Mouse (Mus musculus): Measurements from ENCODE around the gene Usp2.

The Usp2 gene

DNA sequence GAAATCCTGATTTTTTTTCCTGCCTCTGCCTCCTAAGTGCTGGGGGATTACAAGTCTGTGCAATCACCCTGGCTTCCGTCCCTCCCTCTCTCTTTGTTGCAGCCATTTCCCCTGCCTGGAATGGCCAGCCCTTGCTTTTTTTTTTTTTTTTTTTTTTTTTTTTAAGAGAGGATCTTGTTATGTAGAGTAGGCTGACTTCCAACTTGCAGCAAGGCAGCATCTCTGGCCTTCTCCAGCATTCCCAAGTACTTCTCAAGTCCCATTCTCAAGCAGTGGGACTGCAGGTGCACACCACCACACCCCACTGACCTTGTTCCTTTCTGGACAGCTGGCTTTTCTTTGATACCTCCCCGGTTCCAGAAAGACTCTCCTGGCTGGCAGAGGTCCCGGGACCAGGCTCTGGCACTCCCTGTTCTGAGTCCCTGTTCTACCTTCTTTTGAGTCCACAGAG, 60.6 kb downstream of the Usp2 start:
- DNase-seq: no peak

DNA sequence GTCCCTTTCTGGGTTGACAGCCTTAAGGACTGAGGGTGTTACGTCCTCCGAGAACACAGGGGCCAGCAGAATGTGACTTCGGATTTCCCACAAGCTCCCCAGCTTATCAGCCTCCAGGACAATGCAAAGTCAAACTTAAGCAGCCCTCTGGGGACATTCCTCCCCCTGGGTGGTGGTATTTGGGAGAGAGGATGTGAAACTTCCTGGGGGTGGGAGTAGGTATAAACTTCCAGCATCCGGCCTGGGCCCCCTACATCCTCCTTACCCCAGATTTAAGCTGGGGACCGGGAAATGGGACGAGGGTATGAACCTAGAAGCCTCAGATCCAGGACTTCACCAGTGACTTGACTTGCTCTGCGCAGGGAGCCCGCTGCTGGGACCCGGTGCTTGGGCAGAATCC, 62.8 kb downstream of the Usp2 start:
- no peak for DNase-seq

DNA sequence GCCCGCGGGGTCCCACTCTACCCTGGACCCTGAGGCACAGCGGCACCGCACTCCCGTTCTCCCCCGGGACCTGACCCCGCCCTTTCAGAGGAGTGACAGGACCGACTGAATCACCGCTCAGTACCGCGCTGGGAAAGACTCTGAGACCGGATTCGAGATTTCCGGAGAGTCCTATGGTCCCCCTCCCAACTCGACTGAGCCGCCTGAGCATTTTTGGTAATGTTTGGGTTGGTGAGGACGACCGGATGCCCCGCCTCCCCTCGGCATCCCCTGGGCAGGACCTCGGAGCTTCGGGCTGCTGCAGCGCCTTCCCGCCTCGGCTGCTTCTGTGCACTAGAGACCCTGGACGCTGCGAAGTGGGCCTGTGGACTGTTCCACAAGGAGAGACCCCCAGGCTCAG, 63.2 kb downstream of the Usp2 start:
- no peak for DNase-seq

DNA sequence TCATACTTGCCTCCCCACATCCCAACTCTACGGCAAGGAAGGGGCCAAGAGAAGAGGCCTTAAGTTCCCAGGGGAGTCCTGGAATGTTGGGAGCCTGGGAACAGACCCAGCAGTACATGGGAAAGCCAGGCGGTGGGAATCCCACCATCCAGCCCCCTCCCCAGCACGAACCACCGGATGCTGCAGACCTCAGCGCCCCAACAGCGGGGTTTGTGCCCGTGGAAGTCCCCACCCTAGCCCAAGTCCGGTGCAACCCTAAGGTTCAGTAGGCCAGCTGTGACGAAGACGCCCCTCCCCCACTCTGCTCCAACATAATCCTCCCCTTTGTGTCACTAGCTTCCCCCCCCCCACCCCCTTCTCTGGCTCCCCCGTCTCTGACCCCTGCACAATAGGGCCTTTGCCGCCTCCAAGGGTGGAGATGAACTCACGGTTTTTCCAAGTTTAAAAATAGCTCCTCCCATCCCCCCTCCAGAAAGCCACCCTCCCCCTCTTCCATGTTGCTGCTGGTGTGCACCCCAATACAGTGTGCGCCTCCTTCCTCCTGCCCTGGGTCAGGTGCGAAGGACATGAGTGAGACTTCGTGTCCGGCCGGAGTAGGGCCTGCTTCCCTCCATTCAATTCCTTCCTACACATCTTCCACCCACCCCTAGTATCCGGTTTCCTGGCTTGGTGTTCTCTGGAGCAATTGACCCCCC, 63.9 kb downstream of the Usp2 start:
- no peak for DNase-seq

DNA sequence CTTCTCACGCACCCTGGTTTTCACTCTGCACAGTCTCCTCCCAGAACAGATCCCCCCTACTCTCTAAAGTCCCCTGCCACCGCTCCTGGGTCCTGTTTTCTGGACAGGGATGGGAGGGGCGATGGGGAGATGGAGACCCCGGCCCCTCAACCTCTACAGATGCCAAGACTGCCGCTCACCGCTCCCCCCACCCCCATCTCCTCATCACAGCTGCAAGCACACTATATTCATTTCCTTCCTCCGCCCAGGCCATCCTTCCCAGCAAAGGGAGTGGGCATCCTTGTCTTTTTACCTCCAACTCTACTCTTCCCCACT, 64.4 kb downstream of the Usp2 start:
- no peak for DNase-seq

DNA sequence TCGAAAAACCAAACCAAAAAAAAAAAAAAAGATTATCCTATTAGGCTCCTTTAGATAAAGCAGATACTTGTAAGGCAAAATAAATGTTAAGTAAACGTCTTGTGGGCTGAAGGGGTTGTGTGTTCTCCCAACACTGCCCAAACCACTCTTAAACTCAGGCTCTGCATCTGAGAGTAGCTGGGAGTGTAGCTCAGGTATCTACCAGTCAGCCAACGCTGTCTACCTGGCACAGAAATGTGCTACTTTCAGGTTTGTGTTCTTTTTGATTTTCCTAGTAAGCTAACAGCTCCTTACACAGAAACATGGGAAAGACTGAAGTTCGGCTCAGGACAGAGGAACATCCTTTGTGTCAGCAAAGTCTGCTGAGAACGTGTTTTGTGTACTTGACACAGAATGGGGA, 65.4 kb downstream of the Usp2 start:
- DNase-seq: no peak

DNA sequence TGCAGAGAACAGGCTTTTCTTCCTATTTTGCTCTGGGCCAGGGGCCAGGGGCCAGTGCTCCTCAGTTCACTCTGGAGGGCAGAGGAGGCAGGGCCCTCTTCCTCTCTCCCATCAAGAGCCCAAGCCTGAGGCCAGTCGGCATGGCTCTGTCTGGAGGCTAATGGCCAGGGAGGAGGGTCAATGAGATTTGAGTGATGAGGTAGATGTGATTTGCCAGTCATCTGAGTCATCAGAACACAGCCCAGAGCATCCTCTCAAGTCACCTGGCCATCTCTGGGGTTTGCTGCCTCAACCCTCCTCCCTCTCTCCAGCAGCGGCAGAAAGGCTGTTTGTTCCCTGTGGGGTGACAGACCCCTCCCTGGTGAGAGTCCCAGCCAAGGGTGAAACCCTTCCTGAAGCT, 66.5 kb downstream of the Usp2 start:
- DNase-seq: no peak

DNA sequence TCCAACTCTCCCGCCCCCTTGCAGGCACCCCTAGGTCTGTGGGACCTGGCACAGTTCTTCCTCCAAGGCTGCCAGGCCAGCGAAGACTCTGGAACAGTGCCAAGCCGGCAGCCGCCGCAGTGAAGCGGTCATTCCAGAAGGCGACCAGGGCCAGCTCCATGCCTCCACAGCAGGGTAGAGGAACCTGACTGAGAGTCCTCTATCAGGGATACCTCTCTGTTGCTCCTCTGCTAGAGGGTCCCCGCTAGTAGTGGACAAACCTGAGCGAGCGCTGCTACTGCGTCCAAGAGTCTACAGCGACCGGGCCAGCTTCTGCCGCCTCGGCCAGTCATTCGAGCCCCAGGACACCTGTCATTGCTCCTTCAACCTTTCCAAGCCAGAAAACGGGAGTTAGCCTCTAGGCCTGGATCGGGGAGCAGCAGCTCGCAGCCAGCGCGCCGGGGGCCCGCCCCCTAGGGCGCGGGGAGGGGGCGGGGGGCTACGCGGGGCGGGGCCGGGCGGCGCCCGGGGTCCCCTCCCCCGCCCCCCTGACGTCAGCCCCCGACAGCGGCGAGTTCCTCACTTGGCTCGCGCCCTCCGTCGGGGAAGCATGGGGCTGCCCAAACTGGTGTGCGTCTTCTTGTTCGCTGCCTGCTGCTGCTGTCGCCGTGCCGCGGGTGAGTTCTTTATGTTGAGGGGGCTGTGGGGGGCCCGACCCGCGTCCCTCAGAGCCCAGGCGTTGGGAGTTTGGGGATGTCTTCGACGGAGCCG, 67.5 kb downstream of the Usp2 start, which contains the start of gene Mcam:
TSS of gene Mcam (plus strand) at position 369 of the 750 bp plus-strand sequence.
- no peak for DNase-seq

DNA sequence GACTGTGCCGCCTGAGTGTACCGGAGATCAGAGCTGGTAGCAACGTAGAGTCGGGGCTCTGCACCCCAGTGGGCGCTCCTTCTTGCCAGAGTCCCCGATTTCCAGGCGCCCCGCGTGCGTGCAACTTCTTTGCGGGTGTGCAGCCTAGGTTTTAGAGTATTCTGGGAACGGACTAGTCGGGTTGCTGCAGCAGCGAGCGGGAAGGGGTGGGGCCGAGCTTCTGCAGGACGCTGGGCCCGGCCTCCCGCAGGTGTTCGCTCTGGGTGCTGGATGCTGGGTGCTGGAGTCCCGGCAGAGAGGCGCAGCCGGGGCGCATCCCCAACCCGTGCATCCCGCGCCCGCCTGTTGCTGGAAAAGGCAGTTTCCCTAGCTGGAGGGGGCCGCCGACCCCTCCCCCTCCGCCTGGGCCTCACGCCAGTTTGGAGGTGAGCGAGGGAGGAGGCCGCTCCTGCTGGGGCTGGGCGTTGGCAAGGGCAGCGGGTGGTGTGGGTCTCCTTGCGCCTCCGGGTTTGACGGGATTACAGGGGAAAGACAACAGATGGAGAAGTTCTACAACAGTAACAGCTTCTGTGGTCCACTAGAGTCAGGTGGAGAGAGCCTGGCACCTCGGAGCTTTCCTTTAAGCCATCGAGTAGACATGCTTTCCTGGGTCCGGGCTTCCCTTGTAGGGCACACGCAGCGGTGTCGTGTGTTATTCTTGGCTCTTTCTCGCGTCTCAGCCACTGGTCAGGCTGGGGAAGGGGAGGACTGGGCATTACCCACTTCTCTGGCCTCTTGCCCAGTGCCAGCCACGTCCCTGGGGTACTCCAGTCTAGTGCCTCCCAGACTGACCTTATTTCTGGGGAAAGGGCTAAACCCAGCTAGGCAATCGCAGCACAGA, 68.3 kb downstream of the Usp2 start:
- no peak for DNase-seq

DNA sequence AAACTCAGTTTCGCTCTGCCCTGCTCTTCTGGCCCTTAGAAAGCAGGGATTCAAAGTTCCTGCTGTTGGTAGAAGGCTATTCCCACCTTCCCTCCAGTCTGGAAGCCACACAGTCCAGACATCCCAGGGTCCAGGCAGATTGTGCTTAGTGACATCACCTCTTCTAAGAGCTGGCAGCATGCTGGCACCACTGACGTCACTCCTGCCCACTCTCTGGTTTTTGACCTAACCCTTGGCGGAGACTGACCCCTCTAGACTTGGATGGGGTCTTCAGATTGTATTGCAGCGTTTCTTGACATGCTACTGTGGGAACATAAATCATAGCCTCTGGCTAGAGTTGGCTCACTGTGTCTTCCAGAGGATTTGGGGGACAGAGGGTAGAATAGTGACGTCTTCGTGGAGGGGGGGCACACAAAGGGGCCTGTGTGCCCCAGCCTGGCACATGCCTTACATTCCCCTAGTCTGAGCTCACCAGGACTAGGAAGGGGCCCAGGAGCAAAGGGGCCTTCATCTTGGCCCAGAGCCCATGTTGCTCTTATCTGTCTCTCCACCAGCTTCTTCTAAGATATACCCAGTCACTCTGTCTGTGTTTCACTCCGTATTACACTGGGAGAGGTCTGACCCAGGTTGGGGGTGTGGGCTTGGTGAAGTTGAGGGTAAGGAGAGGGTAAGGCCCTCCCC, 69.0 kb downstream of the Usp2 start:
- DNase-seq: no peak

DNA sequence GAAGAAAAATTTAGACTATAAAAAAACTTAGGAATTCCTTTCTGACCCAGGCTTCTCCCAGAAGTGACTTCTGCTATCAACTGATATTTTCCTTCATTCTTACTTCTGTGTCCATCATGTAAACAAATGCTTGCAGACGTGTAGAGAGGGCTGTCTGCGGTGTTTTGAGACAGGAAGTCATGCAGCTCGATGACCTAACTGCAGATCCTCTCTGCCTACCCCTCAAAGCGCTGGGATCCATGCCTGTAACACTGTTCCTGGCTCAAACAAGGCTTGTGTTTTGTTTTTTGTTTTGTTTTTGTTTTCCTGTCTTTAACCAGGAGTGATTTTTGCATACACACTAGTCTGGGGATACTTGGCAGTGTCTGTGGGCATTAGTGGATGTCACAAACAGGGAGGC, 71.0 kb downstream of the Usp2 start:
- no peak for DNase-seq

DNA sequence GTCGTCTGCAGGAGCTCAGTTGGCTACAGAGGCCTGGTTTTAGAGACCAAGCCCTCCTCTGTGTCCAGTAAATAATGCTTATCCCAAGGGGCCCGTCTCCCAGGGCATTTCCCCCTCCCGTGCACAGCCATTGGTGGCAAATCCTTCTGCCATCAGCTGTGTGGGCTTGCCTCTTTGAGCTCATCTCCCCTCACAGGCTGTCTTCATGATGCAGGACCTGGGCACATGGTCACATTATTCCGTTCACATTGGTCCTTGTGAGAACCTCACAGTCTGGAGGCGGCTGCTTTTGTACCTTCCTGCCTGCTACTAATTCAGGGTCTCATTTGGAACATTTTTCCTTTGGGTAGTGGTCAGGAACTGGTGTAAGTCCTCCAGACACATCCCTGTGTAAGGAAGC, 75.1 kb downstream of the Usp2 start:
- DNase-seq: no peak

DNA sequence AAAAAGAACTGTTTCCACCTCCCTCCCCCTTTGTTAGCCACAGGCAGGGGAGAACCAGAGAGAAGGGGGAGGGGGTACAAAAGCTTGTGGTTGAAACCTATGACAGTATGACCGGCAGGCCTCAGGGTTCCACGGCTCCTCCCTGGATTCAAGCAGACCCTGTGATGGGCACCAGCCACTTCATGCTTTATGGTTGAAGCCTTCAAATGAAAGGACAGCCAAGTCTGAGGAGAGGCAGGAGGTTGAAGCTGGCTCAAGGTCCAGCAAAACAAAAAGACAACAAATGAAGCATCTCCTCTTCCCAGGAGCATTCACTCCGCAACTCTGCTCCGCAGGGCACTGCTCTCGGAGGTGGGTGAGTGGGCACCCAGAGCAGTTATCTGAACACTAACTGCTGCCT, 76.6 kb downstream of the Usp2 start:
- no peak for DNase-seq

DNA sequence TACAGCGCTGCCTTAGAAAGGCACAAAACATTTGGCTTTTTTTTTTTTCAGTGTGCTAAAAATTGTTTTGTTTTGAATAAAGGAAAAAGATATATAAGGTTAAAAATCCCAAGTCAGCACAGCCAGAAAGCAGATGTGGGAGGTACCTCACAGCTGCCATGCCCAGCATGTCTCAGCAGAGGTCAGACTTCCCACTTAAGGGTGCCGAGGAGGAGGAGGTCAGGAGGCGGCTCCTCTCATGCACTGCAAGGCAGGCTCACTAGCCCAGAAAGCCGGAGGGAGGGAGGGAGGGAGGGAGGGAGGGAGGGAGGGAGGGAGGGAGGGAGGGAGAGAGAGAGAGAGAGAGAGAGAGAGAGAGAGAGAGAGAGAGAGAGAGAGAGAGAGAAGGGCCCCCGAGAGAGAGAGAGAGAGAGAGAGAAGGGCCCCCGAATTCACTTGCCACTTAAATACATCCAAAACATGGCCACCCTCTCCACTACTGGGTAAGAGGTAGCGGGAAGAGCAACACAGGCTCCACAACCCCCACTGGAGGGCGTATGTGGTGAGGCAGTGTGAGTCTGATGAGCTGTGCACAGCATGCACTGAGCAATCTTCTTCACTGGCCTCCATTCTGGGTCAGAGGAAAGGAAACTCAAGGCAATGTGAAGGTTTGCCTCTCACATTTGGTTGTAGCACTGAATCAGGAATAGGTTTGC, 77.3 kb downstream of the Usp2 start:
- DNase-seq: no peak

DNA sequence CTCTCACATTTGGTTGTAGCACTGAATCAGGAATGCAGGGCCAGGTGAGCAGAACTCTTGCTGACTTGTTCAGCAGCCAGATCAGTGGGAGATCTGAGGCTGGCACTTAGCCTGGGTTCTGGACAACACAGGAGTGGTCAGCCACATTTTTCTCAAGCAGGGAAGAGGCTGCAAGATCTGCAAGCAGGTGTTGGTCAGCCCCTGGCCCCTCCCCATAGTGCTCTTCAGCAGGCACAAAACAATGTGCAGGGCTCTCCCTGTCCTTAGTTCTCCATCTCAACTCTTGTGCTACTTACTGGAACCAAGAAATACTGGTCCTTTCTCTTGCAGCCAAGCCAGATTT, 77.9 kb downstream of the Usp2 start:
- no peak for DNase-seq

All from right cerebral cortex, adult 18-20 months (tissue).